Mouse (Mus musculus) layer of hippocampus, adult 9-11 months (tissue): ENCODE results near the gene Klk7.

Experiments
- DNase-seq: peaks from one replicate; pipeline ENCODE4 v3.0.0; 2022

Klk7 gene

GRCm38 (mm10) chr7:43797844-43798462, 13.1 kb upstream of the Klk7 start:
- no peak for DNase-seq

- no peak for DNase-seq
Observed at GRCm38 (mm10) chr7:43799876-43800275, 11.2 kb upstream of the Klk7 start.

- no peak for DNase-seq
Observed at GRCm38 (mm10) chr7:43815211-43815610, 4.1 kb downstream of the Klk7 start.

GRCm38 (mm10) chr7:43816746-43817145, 5.7 kb downstream of the Klk7 start:
- DNase-seq = no peak

- DNase-seq = no peak
Observed at GRCm38 (mm10) chr7:43821581-43821980, 10.5 kb downstream of the Klk7 start.

GRCm38 (mm10) chr7:43824199-43824598, 13.1 kb downstream of the Klk7 start, which contains the start of gene Klk6:
Gene Klk6, plus strand, starts transcription at chr7:43824499.
- no peak for DNase-seq

GRCm38 (mm10) chr7:43826056-43826455, 15.0 kb downstream of the Klk7 start:
- DNase-seq = no peak

GRCm38 (mm10) chr7:43827706-43828105, 16.6 kb downstream of the Klk7 start:
- no peak for DNase-seq

- no peak for DNase-seq
Observed at GRCm38 (mm10) chr7:43829006-43829405, 17.9 kb downstream of the Klk7 start.

- no peak for DNase-seq
Observed at GRCm38 (mm10) chr7:43841701-43842100, 30.6 kb downstream of the Klk7 start, which contains the start of gene Klk5. Gene Klk5, plus strand, starts transcription at chr7:43841971.

GRCm38 (mm10) chr7:43843801-43844200, 32.7 kb downstream of the Klk7 start:
- no peak for DNase-seq

- DNase-seq = no peak
Observed at GRCm38 (mm10) chr7:43851616-43852015, 40.5 kb downstream of the Klk7 start.

GRCm38 (mm10) chr7:43854642-43855380, 43.7 kb downstream of the Klk7 start:
- no peak for DNase-seq

GRCm38 (mm10) chr7:43855709-43856108, 44.6 kb downstream of the Klk7 start:
- no peak for DNase-seq

- DNase-seq = no peak
Observed at GRCm38 (mm10) chr7:43856307-43856706, 45.2 kb downstream of the Klk7 start.

- no peak for DNase-seq
Observed at GRCm38 (mm10) chr7:43857501-43857900, 46.4 kb downstream of the Klk7 start.

GRCm38 (mm10) chr7:43860411-43860810, 49.3 kb downstream of the Klk7 start:
- DNase-seq = no peak
